Mouse (Mus musculus): ENCODE results near the gene P3h2.
A peak's percentile ranks its signal among the peaks of the same experiment; 100 is the strongest.

The P3h2 gene

GRCm38 (mm10) chr16:26065060-26065459, 40.5 kb downstream of the P3h2 start:
- no peak for DNase-seq

GRCm38 (mm10) chr16:26060239-26061085, 45.1 kb downstream of the P3h2 start:
- no peak for DNase-seq

- no peak for DNase-seq
Observed at GRCm38 (mm10) chr16:26053631-26054030, 52.0 kb downstream of the P3h2 start.

GRCm38 (mm10) chr16:26049393-26050087, 56.0 kb downstream of the P3h2 start:
- DNase-seq, result no peak

- DNase-seq, result no peak
Observed at GRCm38 (mm10) chr16:26047870-26048269, 57.7 kb downstream of the P3h2 start.

GRCm38 (mm10) chr16:26047396-26047795, 58.2 kb downstream of the P3h2 start:
- no peak for DNase-seq

- DNase-seq, result no peak
Observed at GRCm38 (mm10) chr16:26041929-26042303, 63.7 kb downstream of the P3h2 start.

GRCm38 (mm10) chr16:26041021-26041928, 64.3 kb downstream of the P3h2 start:
- no peak for DNase-seq

- no peak for DNase-seq
Observed at GRCm38 (mm10) chr16:26039320-26039719, 66.3 kb downstream of the P3h2 start.

GRCm38 (mm10) chr16:26035525-26035924, 70.1 kb downstream of the P3h2 start:
- DNase-seq, result no peak

GRCm38 (mm10) chr16:26035079-26035478, 70.5 kb downstream of the P3h2 start:
- DNase-seq, result no peak

GRCm38 (mm10) chr16:26029424-26030012, 76.1 kb downstream of the P3h2 start:
- no peak for DNase-seq

- no peak for DNase-seq
Observed at GRCm38 (mm10) chr16:26026416-26026815, 79.2 kb downstream of the P3h2 start.

- no peak for DNase-seq
Observed at GRCm38 (mm10) chr16:26024543-26024942, 81.0 kb downstream of the P3h2 start.

- DNase-seq, result no peak
Observed at GRCm38 (mm10) chr16:26023352-26023751, 82.2 kb downstream of the P3h2 start.

GRCm38 (mm10) chr16:26021759-26022158, 83.8 kb downstream of the P3h2 start:
- no peak for DNase-seq

GRCm38 (mm10) chr16:26005811-26006210, 99.8 kb downstream of the P3h2 start:
- no peak for DNase-seq

- DNase-seq, result peak; percentile 11
Observed at GRCm38 (mm10) chr16:26003261-26003660, 102.3 kb downstream of the P3h2 start.

- no peak for DNase-seq
Observed at GRCm38 (mm10) chr16:26002848-26003247, 102.7 kb downstream of the P3h2 start.

GRCm38 (mm10) chr16:25994605-25995004, 111.0 kb downstream of the P3h2 start:
- DNase-seq, result no peak

GRCm38 (mm10) chr16:25987221-25987620, 118.4 kb downstream of the P3h2 start:
- no peak for DNase-seq

GRCm38 (mm10) chr16:25983635-25984034, 121.9 kb downstream of the P3h2 start:
- peak; percentile 33 for DNase-seq

- no peak for DNase-seq
Observed at GRCm38 (mm10) chr16:25979037-25979436, 126.5 kb downstream of the P3h2 start.

All from right cerebral cortex, postnatal 4 days (tissue).